Mouse (Mus musculus) ES-Bruce4 (cell line): Measurements from ENCODE around the gene Kng2. TPM values are rescaled to one million over a fixed set of nuclear protein-coding genes. Genes with fewer than 3 reads are reported as not detected.
"Not testable (repeated sequence)": the region's sequence is repeated elsewhere in the genome, so short reads cannot be mapped to it uniquely, and the experiment has no call there.

Experiments
- H3K27ac ChIP-seq: 2 replicates; pipeline ENCODE4 v1.5.1; 2012; ENCODE audit warnings: low read length, inconsistent platforms; ENCODE audit not compliant: insufficient read depth
- H3K27me3 ChIP-seq: 2 replicates; pipeline ENCODE4 v1.6.1; 2012; ENCODE audit warnings: mild to moderate bottlenecking, low read length, inconsistent platforms; ENCODE audit not compliant: control insufficient read depth, poor library complexity, insufficient read depth, severe bottlenecking
- H3K36me3 ChIP-seq: 2 replicates; pipeline ENCODE4 v1.6.1; 2012; ENCODE audit warnings: inconsistent platforms, mild to moderate bottlenecking, low read length, moderate library complexity; ENCODE audit not compliant: control insufficient read depth, poor library complexity, insufficient read depth, severe bottlenecking
- H3K4me1 ChIP-seq: one replicate; pipeline ENCODE4 v1.8.1; 2011; ENCODE audit warnings: low read length; ENCODE audit not compliant: control insufficient read depth, insufficient read depth
- H3K4me3 ChIP-seq: 2 replicates; pipeline ENCODE4 v1.5.1; 2011; ENCODE audit warnings: low read depth, mild to moderate bottlenecking, low read length
- H3K9ac ChIP-seq: 2 replicates; pipeline ENCODE4 v1.6.1; 2012; ENCODE audit warnings: low read depth, mild to moderate bottlenecking, inconsistent platforms; ENCODE audit not compliant: poor library complexity, severe bottlenecking
- H3K9me3 ChIP-seq: replicated peaks from 2 replicates; pipeline ENCODE4 v1.6.1; 2012; ENCODE audit warnings: mild to moderate bottlenecking, low read length, inconsistent platforms; ENCODE audit not compliant: control insufficient read depth, poor library complexity, insufficient read depth, severe bottlenecking
- CTCF ChIP-seq: IDR thresholded peaks from one replicate; pipeline ENCODE4 v1.8.1; 2011; ENCODE audit warnings: low read depth, low read length
- EP300 ChIP-seq: IDR thresholded peaks from 2 replicates; pipeline ENCODE4 v1.6.1; 2011; ENCODE audit warnings: low read depth, low read length; ENCODE audit not compliant: insufficient read depth
- POLR2A ChIP-seq: IDR thresholded peaks from one replicate; pipeline ENCODE4 v1.8.1; 2011; ENCODE audit warnings: low read length; ENCODE audit not compliant: insufficient read depth
- polyA plus RNA-seq: library from polyadenylated mRNA; stranded (reverse); fragments of >200 nt; gene quantifications from 2 replicates; pipeline ENCODE4 v1.2.4, GENCODE M21; 2011; ENCODE audit warnings: low read depth; ENCODE audit not compliant: missing spikeins, insufficient read depth, insufficient read length

Gene Kng2
- polyA plus RNA-seq, 1 experiment = 1.2 TPM

GRCm38 (mm10) chr16:22950840-22951395 lies 78.4 kb downstream of the Kng2 start, which contains the start of gene Hrg:
Gene Hrg, plus strand, starts transcription at chr16:22951072.
- TF ChIP-seq CTCF (no peak), POLR2A (no peak), EP300 (no peak)
- no peaks in the 10 kb centered on the region for H3K9me3 ChIP-seq
- H3K9ac ChIP-seq = no peak within 1 kb of the TSS
- H3K27ac ChIP-seq = no peak within 1 kb of the TSS
- H3K36me3 ChIP-seq = no peaks in the 10 kb centered on the region
- H3K4me3 ChIP-seq = no peak within 1 kb of the TSS
- no peaks in the 10 kb centered on the region for H3K27me3 ChIP-seq
- H3K4me1 ChIP-seq = peaks cover 2% of the 10 kb centered on the region

- TF ChIP-seq CTCF = no peak
- TF ChIP-seq POLR2A = no peak
- Histone ChIP-seq H3K36me3 (no peaks in the 10 kb centered on the region), H3K27ac (no peak overlapping the region), H3K4me3 (no peak overlapping the region), H3K4me1 (no peaks in the 10 kb centered on the region), H3K27me3 (no peaks in the 10 kb centered on the region), H3K9me3 (peaks cover 21% of the 10 kb centered on the region), H3K9ac (no peak overlapping the region)
Observed at GRCm38 (mm10) chr16:22947371-22947770, 81.9 kb downstream of the Kng2 start.

GRCm38 (mm10) chr16:22941825-22942476 lies 87.3 kb downstream of the Kng2 start:
- H3K27me3 ChIP-seq, H3K9ac ChIP-seq, H3K36me3 ChIP-seq, H3K4me3 ChIP-seq, H3K4me1 ChIP-seq: not testable (repeated sequence)
- Histone ChIP-seq H3K27ac (peak overlapping the region; percentile 51; the same call in 1 of the 2 replicates), H3K9me3 (peaks cover 42% of the 10 kb centered on the region)

- Histone ChIP-seq H3K9ac (no peak overlapping the region), H3K4me1 (no peaks in the 10 kb centered on the region), H3K36me3 (no peaks in the 10 kb centered on the region), H3K4me3 (no peak overlapping the region), H3K27ac (no peak overlapping the region), H3K9me3 (peaks cover 37% of the 10 kb centered on the region), H3K27me3 (no peaks in the 10 kb centered on the region)
- TF ChIP-seq POLR2A = no peak
- no peak for TF ChIP-seq EP300
- TF ChIP-seq CTCF = no peak
Observed at GRCm38 (mm10) chr16:22939120-22939695, 90.1 kb downstream of the Kng2 start.

GRCm38 (mm10) chr16:22938541-22938940 lies 90.7 kb downstream of the Kng2 start:
- Histone ChIP-seq H3K9ac (no peak overlapping the region), H3K36me3 (no peaks in the 10 kb centered on the region), H3K4me1 (no peaks in the 10 kb centered on the region), H3K27me3 (no peaks in the 10 kb centered on the region), H3K4me3 (no peak overlapping the region), H3K27ac (no peak overlapping the region), H3K9me3 (peaks cover 31% of the 10 kb centered on the region)
- TF ChIP-seq CTCF = no peak
- TF ChIP-seq EP300 = no peak
- TF ChIP-seq POLR2A = no peak

- Histone ChIP-seq H3K36me3 (no peaks in the 10 kb centered on the region), H3K27me3 (no peaks in the 10 kb centered on the region), H3K9ac (no peak overlapping the region), H3K4me3 (no peak overlapping the region), H3K9me3 (peaks cover 22% of the 10 kb centered on the region), H3K4me1 (no peaks in the 10 kb centered on the region), H3K27ac (no peak overlapping the region)
- TF ChIP-seq CTCF (no peak), POLR2A (no peak), EP300 (no peak)
Observed at GRCm38 (mm10) chr16:22937631-22938030, 91.7 kb downstream of the Kng2 start.

Other genes with a start within 250 kb of the Kng2 start
- not detected in 2 replicates for gene Crygs, start 217.9 kb downstream of the Kng2 start, polyA plus RNA-seq
- gene Tbccd1, start 171.8 kb downstream of the Kng2 start, polyA plus RNA-seq = 20.5 and 22.0 TPM in 2 replicates
- gene Dnajb11, start 171.6 kb downstream of the Kng2 start, polyA plus RNA-seq = 56.5 and 59.1 TPM in 2 replicates
- gene Ahsg, start 138.2 kb downstream of the Kng2 start, polyA plus RNA-seq = 0.81 TPM in 1 of 2 replicates, not detected in the other
- 2.2 TPM in 2 replicates for gene Fetub, start 111.1 kb downstream of the Kng2 start, polyA plus RNA-seq
- gene Hrg, start 78.4 kb downstream of the Kng2 start, polyA plus RNA-seq = not detected in 2 replicates
- 1.1 TPM in 1 of 2 replicates, not detected in the other for gene Kng1, start 28.4 kb upstream of the Kng2 start, polyA plus RNA-seq
- gene Eif4a2, start 78.0 kb upstream of the Kng2 start, polyA plus RNA-seq = 967 and 1,069 TPM in 2 replicates
- 71.2 and 73.8 TPM in 2 replicates for gene Rfc4, start 98.3 kb upstream of the Kng2 start, polyA plus RNA-seq
- not detected in 2 replicates for gene Adipoq, start 117.1 kb upstream of the Kng2 start, polyA plus RNA-seq
- gene St6gal1, start 195.3 kb upstream of the Kng2 start, polyA plus RNA-seq = 13.9 and 14.0 TPM in 2 replicates